Mouse (Mus musculus) lung, embryonic 14.5 days (tissue): ENCODE results near the gene Mfn2. TPM values are rescaled to one million over a fixed set of nuclear protein-coding genes. Genes with fewer than 3 reads are reported as not detected.

Source experiments
- ATAC-seq: fragments of 200-750 bp; cut with Nextera tagmentation; 2 replicates; pipeline ENCODE4 v1.8.0; 2017; ENCODE audit warnings: mild to moderate bottlenecking, moderate TSS enrichment, moderate library complexity; ENCODE audit not compliant: insufficient read depth
- DNase-seq: peaks from one replicate; pipeline ENCODE4 v3.0.0-alpha.2; 2015
- H3K27ac ChIP-seq: fragments of 300-500 bp; sonication (generic); 2 replicates; pipeline ENCODE4 v1.5.1; 2014; ENCODE audit warnings: low read depth, mild to moderate bottlenecking, moderate library complexity
- H3K27me3 ChIP-seq: fragments of 300-500 bp; sonication (generic); 2 replicates; pipeline ENCODE4 v1.6.1; 2014; ENCODE audit warnings: low read length, control low read depth; ENCODE audit not compliant: insufficient read depth
- H3K36me3 ChIP-seq: fragments of 300-500 bp; sonication (generic); 2 replicates; pipeline ENCODE4 v1.6.1; 2014; ENCODE audit warnings: control low read depth; ENCODE audit not compliant: insufficient read depth
- H3K4me1 ChIP-seq: fragments of 300-500 bp; sonication (generic); 2 replicates; pipeline ENCODE4 v1.6.1; 2014; ENCODE audit warnings: antibody characterized with exemption, control low read depth; ENCODE audit not compliant: insufficient read depth
- H3K4me2 ChIP-seq: fragments of 300-500 bp; sonication (generic); 2 replicates; pipeline ENCODE4 v1.6.1; 2014; ENCODE audit warnings: mild to moderate bottlenecking
- H3K4me3 ChIP-seq: fragments of 300-500 bp; sonication (generic); 2 replicates; pipeline ENCODE4 v1.5.1; 2014; ENCODE audit warnings: low read depth, low read length
- H3K9ac ChIP-seq: fragments of 300-500 bp; sonication (generic); 2 replicates; pipeline ENCODE4 v1.6.1; 2014
- H3K9me3 ChIP-seq: fragments of 300-500 bp; sonication (generic); 2 replicates; pipeline ENCODE4 v1.6.1; 2016; ENCODE audit warnings: low read depth, low read length, control low read depth
- CTCF ChIP-seq: IDR thresholded peaks from 2 replicates; pipeline ENCODE4 v1.5.1; 2016; ENCODE audit warnings: antibody characterized with exemption, low read depth
- WGBS: fragments of 180-500 bp; shearing (Covaris S2); extraction: QIAGEN DNeasy Blood & Tissue Kit; methylation state at CpG from one replicate; pipeline ENCODE4 v1.1.7; 2014; 5-methylcytosine and 5-hydroxymethylcytosine counted together
- polyA plus RNA-seq: library from polyadenylated mRNA; unstranded; fragments of >200 nt; fragmentation: Nextera tagmentation; extraction: Ambion mirVana; gene quantifications from 2 replicates; pipeline ENCODE4 v1.2.1, GENCODE M21; 2014

Mfn2 gene
- polyA plus RNA-seq, 1 experiment from 2014 or later, result 32.6 TPM

GRCm38 (mm10) chr4:147883041-147883440, 21.5 kb downstream of the Mfn2 start:
- peaks cover 91% of the 10 kb centered on the region for H3K36me3 ChIP-seq
- H3K4me3 ChIP-seq, result no peak overlapping the region
- H3K9ac ChIP-seq, result no peak overlapping the region
- H3K27ac ChIP-seq, result no peak overlapping the region
- H3K4me1 ChIP-seq, result no peaks in the 10 kb centered on the region
- WGBS, result 78% methylated on average over 6 of the region's 6 CpGs
- DNase-seq (peak; percentile 7), ATAC-seq (no peak)
- TF ChIP-seq CTCF, result no peak
- no peaks in the 10 kb centered on the region for H3K9me3 ChIP-seq
- no peaks in the 10 kb centered on the region for H3K27me3 ChIP-seq
- H3K4me2 ChIP-seq, result no peak overlapping the region

- H3K36me3 ChIP-seq, result peaks cover 87% of the 10 kb centered on the region
Measured at GRCm38 (mm10) chr4:147881792-147882191, 22.7 kb downstream of the Mfn2 start.

GRCm38 (mm10) chr4:147879865-147880264, 24.6 kb downstream of the Mfn2 start:
- ATAC-seq, result no peak
- DNase-seq, result no peak
- 56% methylated on average over 5 of the region's 5 CpGs for WGBS

More at GRCm38 (mm10) chr4:147881792-147882191, 22.7 kb downstream of the Mfn2 start:
- no peak overlapping the region for H3K4me3 ChIP-seq
- DNase-seq (no peak), ATAC-seq (no peak)
- H3K9ac ChIP-seq, result no peak overlapping the region
- no peak overlapping the region for H3K4me2 ChIP-seq
- no peaks in the 10 kb centered on the region for H3K4me1 ChIP-seq
- H3K27me3 ChIP-seq, result no peaks in the 10 kb centered on the region
- no peaks in the 10 kb centered on the region for H3K9me3 ChIP-seq
- TF ChIP-seq CTCF, result no peak
- H3K27ac ChIP-seq, result no peak overlapping the region
- WGBS, result 90% methylated on average over 7 of the region's 7 CpGs

GRCm38 (mm10) chr4:147879456-147879855, 25.0 kb downstream of the Mfn2 start:
- Histone ChIP-seq H3K4me1 (no peaks in the 10 kb centered on the region), H3K27me3 (no peaks in the 10 kb centered on the region), H3K36me3 (peaks cover 88% of the 10 kb centered on the region), H3K9me3 (no peaks in the 10 kb centered on the region), H3K9ac (no peak overlapping the region), H3K4me3 (no peak overlapping the region), H3K27ac (no peak overlapping the region), H3K4me2 (no peak overlapping the region)
- WGBS, result 67% methylated on average over 2 of the region's 2 CpGs
- no peak for DNase-seq
- ATAC-seq, result no peak
- TF ChIP-seq CTCF, result no peak

More at GRCm38 (mm10) chr4:147879865-147880264, 24.6 kb downstream of the Mfn2 start:
- TF ChIP-seq CTCF, result no peak
- Histone ChIP-seq H3K4me2 (no peak overlapping the region), H3K4me1 (no peaks in the 10 kb centered on the region), H3K27ac (no peak overlapping the region), H3K27me3 (no peaks in the 10 kb centered on the region), H3K9me3 (no peaks in the 10 kb centered on the region), H3K36me3 (peaks cover 88% of the 10 kb centered on the region), H3K9ac (no peak overlapping the region), H3K4me3 (no peak overlapping the region)

GRCm38 (mm10) chr4:147878537-147878936, 26.0 kb downstream of the Mfn2 start:
- H3K9me3 ChIP-seq, result no peaks in the 10 kb centered on the region
- ATAC-seq (no peak), DNase-seq (no peak)
- no peaks in the 10 kb centered on the region for H3K4me1 ChIP-seq
- H3K4me2 ChIP-seq, result no peak overlapping the region
- no peak overlapping the region for H3K9ac ChIP-seq
- no peaks in the 10 kb centered on the region for H3K27me3 ChIP-seq
- H3K4me3 ChIP-seq, result no peak overlapping the region
- 95% methylated on average over 9 of the region's 9 CpGs for WGBS
- peaks cover 88% of the 10 kb centered on the region for H3K36me3 ChIP-seq
- no peak for TF ChIP-seq CTCF
- H3K27ac ChIP-seq, result no peak overlapping the region

GRCm38 (mm10) chr4:147875852-147876575, 28.5 kb downstream of the Mfn2 start:
- TF ChIP-seq CTCF, result no peak
- H3K9me3 ChIP-seq, result no peaks in the 10 kb centered on the region
- no peak overlapping the region for H3K27ac ChIP-seq
- no peaks in the 10 kb centered on the region for H3K27me3 ChIP-seq
- no peak for DNase-seq
- H3K4me2 ChIP-seq, result no peak overlapping the region
- H3K36me3 ChIP-seq, result peaks cover 84% of the 10 kb centered on the region
- ATAC-seq, result no peak
- H3K4me3 ChIP-seq, result no peak overlapping the region
- no peak overlapping the region for H3K9ac ChIP-seq
- 81% methylated on average over 4 of the region's 4 CpGs for WGBS
- no peaks in the 10 kb centered on the region for H3K4me1 ChIP-seq

GRCm38 (mm10) chr4:147869238-147869637, 35.3 kb downstream of the Mfn2 start:
- WGBS, result 10% methylated on average over 5 of the region's 5 CpGs
- peaks cover 46% of the 10 kb centered on the region for H3K36me3 ChIP-seq
- H3K9me3 ChIP-seq, result no peaks in the 10 kb centered on the region
- H3K27ac ChIP-seq, result peak overlapping the region; percentile 77
- DNase-seq (no peak), ATAC-seq (no peak)
- peak overlapping the region; percentile 66 for H3K9ac ChIP-seq
- H3K27me3 ChIP-seq, result no peaks in the 10 kb centered on the region
- peak overlapping the region; percentile 74 for H3K4me3 ChIP-seq
- peak overlapping the region; percentile 80 for H3K4me2 ChIP-seq
- no peak for TF ChIP-seq CTCF
- H3K4me1 ChIP-seq, result 0 out of 2 replicates have a peak, but pooled peaks cover 4% of the 10 kb centered on the region
